Mouse (Mus musculus) MEL (cell line): ENCODE measurements around the gene Kcnmb4. TPM values are rescaled to one million over a fixed set of nuclear protein-coding genes. Genes with fewer than 3 reads are reported as not detected.

ENCODE experiments used
- DNase-seq: peaks from one replicate; pipeline ENCODE4 v3.0.0; 2011; ENCODE audit warnings: low read depth, low spot score
- H3K27ac ChIP-seq: 2 replicates; pipeline ENCODE4 v1.5.1; 2012; ENCODE audit warnings: low read depth, mild to moderate bottlenecking, control low read depth, low read length, moderate library complexity; ENCODE audit not compliant: control insufficient read depth
- H3K27me3 ChIP-seq, 2 experiments: fragments of 150-350 bp in 1 of 2; sonication (generic) in 1 of 2; 2 replicates each; pipeline ENCODE4 v1.6.1; 2012; ENCODE audit warnings: low read length in 2 of 2, mild to moderate bottlenecking in 2 of 2, improper control_type of control experiment in 1 of 2, moderate library complexity in 1 of 2; ENCODE audit not compliant: insufficient read depth in 2 of 2, control insufficient read depth in 1 of 2
- H3K36me3 ChIP-seq, 2 experiments: 2 replicates each; pipeline ENCODE4 v1.6.1; 2012 to 2014; ENCODE audit warnings: low read length in 2 of 2, improper control_type of control experiment in 1 of 2, inconsistent platforms in 1 of 2, mild to moderate bottlenecking in 1 of 2; ENCODE audit not compliant: insufficient read depth in 2 of 2, control insufficient read depth in 1 of 2
- H3K4me1 ChIP-seq, 2 experiments: fragments of 150-350 bp in 1 of 2; sonication (generic) in 1 of 2; 2 replicates each; pipeline ENCODE4 v1.6.1; 2012; ENCODE audit warnings: low read length in 2 of 2, improper control_type of control experiment in 1 of 2, mild to moderate bottlenecking in 1 of 2; ENCODE audit not compliant: insufficient read depth in 2 of 2, control insufficient read depth in 1 of 2
- H3K4me3 ChIP-seq, 2 experiments: fragments of 150-350 bp in 1 of 2; sonication (generic) in 1 of 2; 2 replicates each; pipeline ENCODE4 v1.5.1; 2012; ENCODE audit warnings: low read depth in 2 of 2, low read length in 2 of 2, mild to moderate bottlenecking in 2 of 2, moderate library complexity in 2 of 2, control low read depth in 1 of 2, improper control_type of control experiment in 1 of 2; ENCODE audit not compliant: control insufficient read depth in 1 of 2, insufficient read depth in 1 of 2
- H3K79me2 ChIP-seq: 2 replicates; pipeline ENCODE4 v1.6.1; 2012; ENCODE audit warnings: mild to moderate bottlenecking, low read length, moderate library complexity; ENCODE audit not compliant: control insufficient read depth, poor library complexity, insufficient read depth
- H3K9ac ChIP-seq: 2 replicates; pipeline ENCODE4 v1.6.1; 2012; ENCODE audit warnings: low read depth, mild to moderate bottlenecking, control low read depth, low read length, moderate library complexity; ENCODE audit not compliant: control insufficient read depth, poor library complexity, severe bottlenecking
- H3K9me3 ChIP-seq: fragments of 150-350 bp; sonication (generic); replicated peaks from 2 replicates; pipeline ENCODE4 v1.6.1; 2012; ENCODE audit warnings: mild to moderate bottlenecking, low read length, improper control_type of control experiment, moderate library complexity; ENCODE audit not compliant: insufficient read depth
- BHLHE40 ChIP-seq: IDR thresholded peaks from 2 replicates; pipeline ENCODE4 v1.6.1; 2012; ENCODE audit warnings: low read depth, mild to moderate bottlenecking, inconsistent platforms, low read length, improper control_type of control experiment, borderline replicate concordance
- CHD1 ChIP-seq: IDR thresholded peaks from 2 replicates; pipeline ENCODE4 v1.6.1; 2012; ENCODE audit warnings: low read depth, mild to moderate bottlenecking, inconsistent platforms, low read length, improper control_type of control experiment
- CHD2 ChIP-seq: IDR thresholded peaks from 2 replicates; pipeline ENCODE4 v1.6.1; 2011; ENCODE audit warnings: low read length, improper control_type of control experiment
- CTCF ChIP-seq, 3 experiments: IDR thresholded peaks in 2 of 3; conservative IDR thresholded peaks in 1 of 3; 2 replicates each; pipeline ENCODE4 v1.5.1; 2011 to 2012; ENCODE audit warnings: low read length in 3 of 3, low read depth in 2 of 3, mild to moderate bottlenecking in 2 of 3, improper control_type of control experiment in 1 of 3, inconsistent platforms in 1 of 3, mixed read lengths in 1 of 3, moderate library complexity in 1 of 3; ENCODE audit not compliant: control insufficient read depth in 1 of 3, insufficient read depth in 1 of 3, poor library complexity in 1 of 3, severe bottlenecking in 1 of 3
- ELF1 ChIP-seq: IDR thresholded peaks from 2 replicates; pipeline ENCODE4 v1.6.1; 2014; ENCODE audit warnings: low read depth, mild to moderate bottlenecking, inconsistent platforms, low read length, improper control_type of control experiment, moderate library complexity
- EP300 ChIP-seq, 2 experiments: IDR thresholded peaks; 2 replicates each; pipeline ENCODE4 v1.6.1; 2011; ENCODE audit warnings: improper control_type of control experiment in 2 of 2, low read length in 2 of 2, low read depth in 1 of 2, mild to moderate bottlenecking in 1 of 2
- ETS1 ChIP-seq: IDR thresholded peaks from 2 replicates; pipeline ENCODE4 v1.6.1; 2012; ENCODE audit warnings: low read depth, mild to moderate bottlenecking, inconsistent platforms, low read length, improper control_type of control experiment, moderate library complexity
- GABPA ChIP-seq: IDR thresholded peaks from 2 replicates; pipeline ENCODE4 v1.6.1; 2012; ENCODE audit warnings: low read depth, mild to moderate bottlenecking, inconsistent platforms, low read length, improper control_type of control experiment, moderate library complexity
- GATA1 ChIP-seq: IDR thresholded peaks from 2 replicates; pipeline ENCODE4 v1.6.1; 2011; ENCODE audit warnings: low read depth, low read length, improper control_type of control experiment
- KAT2A ChIP-seq: conservative IDR thresholded peaks from 2 replicates; pipeline ENCODE4 v1.6.1; 2012; ENCODE audit warnings: low read depth, low read length, improper control_type of control experiment, inconsistent platforms
- MAZ ChIP-seq: IDR thresholded peaks from 2 replicates; pipeline ENCODE4 v1.6.1; 2012; ENCODE audit warnings: low read depth, mild to moderate bottlenecking, inconsistent platforms, low read length, improper control_type of control experiment
- MEF2A ChIP-seq: IDR thresholded peaks from 2 replicates; pipeline ENCODE4 v1.6.1; 2014; ENCODE audit warnings: low read depth, mild to moderate bottlenecking, inconsistent platforms, low read length, improper control_type of control experiment; ENCODE audit not compliant: poor library complexity, insufficient replicate concordance, severe bottlenecking; ENCODE audit errors: extremely low read depth
- MXI1 ChIP-seq: IDR thresholded peaks from 2 replicates; pipeline ENCODE4 v1.6.1; 2011; ENCODE audit warnings: mild to moderate bottlenecking, low read depth, low read length, improper control_type of control experiment
- MYB ChIP-seq: IDR thresholded peaks from 2 replicates; pipeline ENCODE4 v1.6.1; 2011; ENCODE audit warnings: mild to moderate bottlenecking, low read depth, low read length, improper control_type of control experiment
- MYC ChIP-seq: IDR thresholded peaks from 2 replicates; pipeline ENCODE4 v1.6.1; 2011; ENCODE audit warnings: low read depth, mild to moderate bottlenecking, low read length, improper control_type of control experiment, moderate library complexity
- NELFE ChIP-seq: IDR thresholded peaks from 2 replicates; pipeline ENCODE4 v1.6.1; 2011; ENCODE audit warnings: low read depth, low read length, improper control_type of control experiment
- POLR2A ChIP-seq, 2 experiments: IDR thresholded peaks; 2 replicates each; pipeline ENCODE4 v1.6.1; 2011 to 2012; ENCODE audit warnings: low read length in 2 of 2, mild to moderate bottlenecking in 2 of 2, control low read depth in 1 of 2, improper control_type of control experiment in 1 of 2, low read depth in 1 of 2, moderate library complexity in 1 of 2; ENCODE audit not compliant: control insufficient read depth in 1 of 2, insufficient read depth in 1 of 2, poor library complexity in 1 of 2
- POLR2AphosphoS2 ChIP-seq: IDR thresholded peaks from 2 replicates; pipeline ENCODE4 v1.6.1; 2011; ENCODE audit warnings: low read length, improper control_type of control experiment
- POLR2AphosphoS5 ChIP-seq: IDR thresholded peaks from 2 replicates; pipeline ENCODE4 v1.6.1; 2012; ENCODE audit warnings: low read depth, borderline replicate concordance, mild to moderate bottlenecking, inconsistent platforms, low read length, moderate library complexity, mixed read lengths
- RAD21 ChIP-seq: IDR thresholded peaks from 2 replicates; pipeline ENCODE4 v1.6.1; 2011; ENCODE audit warnings: mild to moderate bottlenecking, low read depth, low read length, improper control_type of control experiment
- RCOR1 ChIP-seq: IDR thresholded peaks from 2 replicates; pipeline ENCODE4 v1.6.1; 2012; ENCODE audit warnings: low read depth, mild to moderate bottlenecking, inconsistent platforms, low read length, improper control_type of control experiment
- SIN3A ChIP-seq: IDR thresholded peaks from 2 replicates; pipeline ENCODE4 v1.6.1; 2012; ENCODE audit warnings: low read length, improper control_type of control experiment, inconsistent platforms
- TAL1 ChIP-seq: IDR thresholded peaks from 2 replicates; pipeline ENCODE4 v1.6.1; 2012; ENCODE audit warnings: mild to moderate bottlenecking, inconsistent platforms, low read length, moderate library complexity, mixed read lengths
- TCF12 ChIP-seq: IDR thresholded peaks from 2 replicates; pipeline ENCODE4 v1.6.1; 2014; ENCODE audit warnings: low read depth, mild to moderate bottlenecking, inconsistent platforms, low read length, improper control_type of control experiment, moderate library complexity
- UBTF ChIP-seq: IDR thresholded peaks from 2 replicates; pipeline ENCODE4 v1.6.1; 2012; ENCODE audit warnings: low read depth, mild to moderate bottlenecking, inconsistent platforms, low read length, improper control_type of control experiment, moderate library complexity, borderline replicate concordance; ENCODE audit not compliant: insufficient read depth
- USF1 ChIP-seq: IDR thresholded peaks from 2 replicates; pipeline ENCODE4 v1.6.1; 2014; ENCODE audit warnings: low read depth, mild to moderate bottlenecking, inconsistent platforms, low read length, improper control_type of control experiment, moderate library complexity
- ZKSCAN1 ChIP-seq: IDR thresholded peaks from 2 replicates; pipeline ENCODE4 v1.6.1; 2012; ENCODE audit warnings: low read depth, mild to moderate bottlenecking, inconsistent platforms, low read length, improper control_type of control experiment, moderate library complexity
- ZMIZ1 ChIP-seq: IDR thresholded peaks from 2 replicates; pipeline ENCODE4 v1.6.1; 2012; ENCODE audit warnings: low read depth, mild to moderate bottlenecking, inconsistent platforms, low read length, improper control_type of control experiment, moderate library complexity
- ZNF384 ChIP-seq: IDR thresholded peaks from 2 replicates; pipeline ENCODE4 v1.6.1; 2012; ENCODE audit warnings: low read depth, mild to moderate bottlenecking, inconsistent platforms, low read length, improper control_type of control experiment
- polyA plus RNA-seq, 2 experiments: library from polyadenylated mRNA; stranded (reverse) in 1 of 2; unstranded in 1 of 2; fragments of >175 nt in 1 of 2; fragments of >200 nt in 1 of 2; gene quantifications; 2 replicates each; pipeline versions ENCODE4 v1.2.1 to v1.2.4; 2012; ENCODE audit warnings: low replicate concordance in 2 of 2, low read depth in 1 of 2; ENCODE audit not compliant: insufficient read length in 2 of 2, insufficient read depth in 1 of 2, missing spikeins in 1 of 2
- total RNA-seq: library from RNA; depleted of rRNA; stranded (reverse); fragments of 300-350 nt; gene quantifications from 2 replicates; pipeline ENCODE4 v1.2.3, GENCODE M21; 2012; rRNA removed

Kcnmb4 gene
- total RNA-seq (not detected in 2 replicates), polyA plus RNA-seq (not detected)

DNA sequence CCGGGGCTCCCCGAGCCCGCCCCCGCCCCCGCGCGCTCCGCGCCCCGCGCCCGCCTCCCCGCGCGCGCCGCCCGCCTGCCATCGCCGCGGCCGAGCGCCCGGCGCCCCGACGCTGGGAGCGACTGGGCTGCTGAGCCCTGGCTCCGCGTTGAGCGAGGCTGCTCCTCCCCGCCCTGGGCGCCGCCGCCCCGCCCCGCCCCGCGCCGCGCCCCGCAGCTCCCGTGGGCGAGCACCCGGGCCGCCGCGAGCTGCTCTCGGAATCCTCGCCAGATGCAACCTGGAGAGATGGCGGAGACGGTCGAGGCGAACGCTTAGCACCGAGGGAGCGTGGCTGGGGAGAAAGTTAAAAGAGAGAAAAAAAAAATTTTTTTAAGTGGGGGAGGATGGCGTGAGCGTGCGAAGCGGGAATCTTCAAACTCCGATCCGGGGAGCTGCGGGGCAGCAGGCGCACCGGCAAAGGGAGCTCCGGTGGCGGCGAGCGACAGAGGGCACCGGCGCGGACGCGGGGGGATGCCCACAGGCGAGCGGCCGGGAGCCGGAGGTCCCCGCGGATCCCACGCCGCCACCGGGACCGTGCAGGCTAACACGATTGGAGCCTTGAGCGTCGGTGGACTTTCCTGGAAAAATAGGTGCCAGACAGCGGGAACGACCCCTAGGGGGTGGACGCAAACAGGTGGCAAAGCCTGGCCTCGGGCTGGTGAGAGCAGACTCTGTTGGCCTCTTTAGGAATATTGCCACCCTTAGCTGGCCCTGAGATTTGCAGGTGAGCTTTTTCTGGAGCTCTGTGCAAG lies at the start of gene Kcnmb4:
TSS of gene Kcnmb4 (minus strand) at position 120 of the 791 bp plus-strand sequence.
- no peak for DNase-seq
- Histone ChIP-seq H3K27ac (no peak within 1 kb of the TSS), H3K4me3 (no peak within 1 kb of the TSS), H3K9ac (no peak within 1 kb of the TSS), H3K79me2 (no peaks in the 10 kb centered on the region), H3K36me3 (no peaks in the 10 kb centered on the region), H3K27me3 (no peaks in the 10 kb centered on the region), H3K9me3 (no peaks in the 10 kb centered on the region), H3K4me1 (no peaks in the 10 kb centered on the region)
- TF ChIP-seq UBTF (no peak), MXI1 (no peak), CHD2 (no peak), RCOR1 (no peak), GATA1 (no peak), POLR2AphosphoS2 (no peak), ELF1 (no peak), BHLHE40 (no peak), MYB (no peak), KAT2A (no peak), RAD21 (no peak), ETS1 (no peak)

GRCm38 (mm10) chr10:116519588-116519987 lies 45.9 kb upstream of the Kcnmb4 start:
- H3K36me3 ChIP-seq: peaks cover 0 to 31% of the 10 kb centered on the region in 2 experiments; a peak in 3 of 4 replicates
- peaks cover 6% of the 10 kb centered on the region for H3K79me2 ChIP-seq
- no peak for DNase-seq
- H3K9ac ChIP-seq: no peak overlapping the region
- TF ChIP-seq USF1: no peak
- TF ChIP-seq POLR2AphosphoS5: no peak
- no peak for TF ChIP-seq GABPA
- TF ChIP-seq ZKSCAN1: no peak
- peak; percentile 64 to 82; a peak in 3 of 4 replicates for TF ChIP-seq EP300 (IDR thresholded peaks at IDR 0.05; ENCODE audit: low read depth in 1 of 2, low read length in 2 of 2)
- no peak for TF ChIP-seq ZMIZ1
- TF ChIP-seq ETS1: peak; percentile 58
- no peak for TF ChIP-seq TAL1
- TF ChIP-seq GATA1: peak; percentile 90
- no peak for TF ChIP-seq MYB
- TF ChIP-seq POLR2A (IDR thresholded peaks at IDR 0.05; ENCODE audit: control insufficient read depth in 1 of 2, insufficient read depth in 1 of 2, low read depth in 1 of 2, low read length in 2 of 2, poor library complexity in 1 of 2): no peak
- peak; percentile 96 for TF ChIP-seq ZNF384
- no peak for TF ChIP-seq MXI1
- TF ChIP-seq TCF12: peak; percentile 69
- no peak for TF ChIP-seq CHD2
- TF ChIP-seq RCOR1: 0 out of 2 replicates have a peak, but pooled peaks have one; percentile 45
- TF ChIP-seq BHLHE40: no peak
- no peak for TF ChIP-seq MYC
- TF ChIP-seq MAZ: no peak
- no peak for TF ChIP-seq NELFE
- TF ChIP-seq CTCF (IDR thresholded peaks at IDR 0.05 in 2 of 3, conservative IDR thresholded peaks at IDR 0.05 in 1 of 3; ENCODE audit: control insufficient read depth in 1 of 3, insufficient read depth in 1 of 3, low read depth in 2 of 3, low read length in 3 of 3, poor library complexity in 1 of 3, severe bottlenecking in 1 of 3): no peak
- no peak for TF ChIP-seq SIN3A
- TF ChIP-seq MEF2A: 0 out of 2 replicates have a peak, but pooled peaks have one; percentile 3
- TF ChIP-seq CHD1: no peak
- peaks cover 6 to 17% of the 10 kb centered on the region in 2 experiments for H3K4me1 ChIP-seq
- no peaks in the 10 kb centered on the region for H3K9me3 ChIP-seq
- H3K27ac ChIP-seq: peak overlapping the region; percentile 68
- peak overlapping the region in 1 of 2 experiments; percentile 6; a peak in 2 of 4 replicates for H3K4me3 ChIP-seq
- H3K27me3 ChIP-seq: no peaks in the 10 kb centered on the region
